Mouse (Mus musculus) small intestine, adult 2 months (tissue): ENCODE data around the gene Ipo4.

ENCODE experiments used
- CTCF ChIP-seq: fragments of 200-500 bp; IDR thresholded peaks from 2 replicates; pipeline ENCODE4 v1.5.1; 2012; ENCODE audit warnings: low read depth, mild to moderate bottlenecking, control low read depth, inconsistent platforms, low read length, moderate library complexity, mixed read lengths; ENCODE audit not compliant: insufficient replicate concordance, insufficient read length; ENCODE audit errors: extremely low read depth
- POLR2A ChIP-seq: fragments of 200-500 bp; IDR thresholded peaks from 2 replicates; pipeline ENCODE4 v1.6.1; 2012; ENCODE audit warnings: low read depth, mild to moderate bottlenecking, control low read depth, inconsistent platforms, low read length, moderate library complexity

GRCm38 (mm10) chr14:55677615-55678014, 41.9 kb upstream of the Ipo4 start:
- TF ChIP-seq POLR2A (no peak), CTCF (no peak)
